Mouse (Mus musculus) left cerebral cortex, postnatal 14 days (tissue): ENCODE results near the gene Reg3g. TPM values are rescaled to one million over a fixed set of nuclear protein-coding genes. Genes with fewer than 3 reads are reported as not detected.
"Not testable (repeated sequence)": the region's sequence is repeated elsewhere in the genome, so short reads cannot be mapped to it uniquely, and the experiment has no call there.

ENCODE experiments used
- DNase-seq, 2 experiments: peaks; one replicate each; pipeline ENCODE4 v3.0.0; 2021 to 2022; ENCODE audit warnings: low spot score in 2 of 2, mixed read lengths in 1 of 2
- intact Hi-C: fragments of 180-260 bp; cut with DNase I; formaldehyde crosslinking; loops from one replicate; pipeline ENCODE4 v1.15.1; 2025
- long read RNA-seq, 2 experiments: library from polyadenylated mRNA; stranded (forward); transcript quantifications; one replicate each; pipeline ENCODE4 v2.0.0; 2021
- total RNA-seq, 2 experiments: library from RNA; stranded (reverse); gene quantifications; 2 replicates each; pipeline ENCODE4 v1.2.3; 2021

The Reg3g gene
- total RNA-seq, result not detected
- long read RNA-seq, experiment 1, result 0 reads
- long read RNA-seq, experiment 2, result 0 reads

DNA sequence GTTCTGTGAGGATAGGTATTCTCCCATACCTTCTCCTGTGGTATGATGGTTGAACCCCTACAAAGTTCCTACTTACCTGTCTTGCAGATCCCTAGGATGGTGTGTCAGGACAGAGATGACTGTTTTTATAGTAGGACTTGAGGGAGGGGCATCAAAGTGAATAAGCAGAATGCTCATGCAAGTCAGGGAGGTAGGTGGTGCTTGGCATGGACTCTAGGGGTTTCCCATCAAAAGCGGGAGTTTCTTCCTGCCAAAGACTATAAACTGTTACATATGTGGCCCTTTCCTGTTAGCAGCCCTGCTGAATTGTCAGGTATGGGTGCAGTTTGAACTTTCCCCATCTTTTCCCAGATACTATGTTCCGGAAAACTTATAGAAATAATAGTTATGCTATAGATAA, at the start of gene Reg3g:
Gene Reg3g (minus strand): TSS at position 101 of the 400 bp plus-strand sequence.
- DNase-seq, result no peak
- intact Hi-C loops, result no loop called here

DNA sequence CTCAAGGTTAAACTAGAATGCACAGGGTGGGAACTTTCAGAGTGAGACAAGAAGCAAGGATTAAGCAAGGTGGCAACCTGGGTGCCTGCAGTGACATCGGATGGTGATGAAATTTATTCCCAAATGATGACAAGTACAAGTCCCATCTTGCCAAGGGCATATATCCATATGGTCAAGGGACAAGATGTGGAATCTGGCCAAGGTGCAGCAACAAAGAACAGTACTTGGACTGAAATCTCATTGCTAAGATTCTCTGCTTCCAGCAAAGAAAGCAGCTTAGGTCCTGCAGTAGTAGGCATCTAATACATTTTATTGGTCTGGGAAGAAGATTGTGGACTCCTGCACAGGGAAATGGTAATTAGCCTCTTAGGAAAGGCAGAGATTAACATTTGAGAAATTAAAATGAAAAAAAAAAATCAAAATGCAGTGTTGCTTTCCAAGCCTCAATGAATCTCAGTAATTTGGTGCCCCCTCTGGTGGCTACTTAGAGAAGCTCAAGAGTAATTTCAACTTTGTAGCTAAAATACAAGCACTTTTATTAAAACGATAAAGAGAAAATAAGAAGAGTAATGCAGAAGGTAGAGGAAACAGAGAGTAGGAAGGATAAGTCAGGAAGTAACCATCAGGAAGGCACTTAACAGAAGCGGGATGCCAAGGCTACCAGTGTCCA, 47.2 kb upstream of the Reg3g start:
- intact Hi-C loops, result no loop called here
- DNase-seq, result peak; percentile 14 to 51

DNA sequence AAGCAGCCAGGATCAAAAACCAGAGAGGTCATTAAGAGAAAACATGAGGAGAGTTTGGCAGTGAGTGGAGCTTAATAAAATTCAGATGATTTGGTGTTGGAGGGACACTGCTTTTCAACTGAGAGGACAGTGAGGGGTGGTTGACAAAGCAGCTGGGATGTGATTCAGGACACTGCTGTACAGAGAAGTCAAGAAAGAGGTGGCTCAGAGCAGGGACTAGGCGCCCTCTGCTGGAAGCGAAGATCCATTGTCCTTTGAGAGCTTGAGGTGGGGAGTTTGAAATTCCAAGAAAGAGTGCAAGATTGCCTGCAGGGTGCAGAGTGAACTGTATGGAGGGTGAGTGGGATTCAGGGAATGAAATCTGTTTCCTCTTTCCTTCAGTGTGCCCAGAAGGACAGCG, 44.2 kb upstream of the Reg3g start:
- peak; percentile 28 to 63 for DNase-seq
- intact Hi-C loops, result loop anchor here (2.0 kb wide), 1 partner anchor 180 kb away; no protein-coding TSS in a partner anchor

DNA sequence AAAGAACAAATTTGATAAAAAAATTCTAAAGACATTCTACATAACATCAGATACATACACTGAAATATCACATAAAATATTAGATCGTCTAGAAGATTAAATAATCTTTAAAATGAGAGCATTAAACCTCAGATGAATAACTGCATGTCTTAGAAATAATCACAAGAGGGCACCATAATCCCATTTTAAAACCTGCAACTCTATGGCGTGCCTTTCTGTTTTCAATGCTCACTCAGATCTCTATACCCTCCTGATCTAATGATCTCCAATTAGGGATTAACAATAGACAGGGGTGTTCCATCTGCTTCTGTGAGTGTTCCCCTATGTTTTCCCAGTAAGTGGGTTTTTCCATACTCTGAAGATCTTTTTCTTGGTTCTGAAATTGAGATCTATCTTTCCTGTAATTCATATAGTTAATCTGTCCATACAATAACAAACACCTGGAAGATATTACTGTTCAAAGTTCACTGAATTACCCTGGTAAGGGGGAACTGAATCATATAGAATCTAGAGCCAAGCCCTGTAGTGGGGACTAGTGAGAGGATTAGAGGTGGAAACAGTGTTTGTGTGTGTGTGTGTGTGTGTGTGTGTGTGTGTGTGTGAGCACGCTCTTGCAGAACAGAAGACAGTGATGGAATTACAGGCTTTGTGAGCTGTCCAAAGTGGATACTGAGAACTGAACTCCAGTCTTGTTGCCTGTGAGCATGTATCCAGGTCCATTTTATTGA, 41.7 kb upstream of the Reg3g start:
- no peak for DNase-seq
- intact Hi-C loops, result no loop called here

DNA sequence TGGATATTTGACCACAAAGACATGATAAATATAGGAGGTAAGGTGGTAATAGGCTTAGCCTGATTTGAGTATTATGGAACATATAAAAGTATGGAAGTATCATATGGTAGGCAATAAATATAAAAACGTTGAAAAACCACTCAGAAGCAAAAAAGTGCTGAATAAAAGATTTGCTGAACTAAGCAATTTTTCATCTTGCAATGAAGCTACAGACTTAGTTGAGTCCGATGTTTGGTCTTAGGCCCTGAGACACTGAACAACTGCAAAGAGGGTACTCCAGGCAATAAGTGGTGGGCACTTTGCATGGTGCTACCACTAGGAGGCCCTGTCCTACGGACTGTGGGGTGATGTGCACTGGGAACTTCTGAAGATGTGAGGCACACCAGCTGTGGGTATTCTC, 37.1 kb upstream of the Reg3g start:
- intact Hi-C loops, result loop anchor here (2.0 kb wide), 1 partner anchor 167 kb away; no protein-coding TSS in a partner anchor
- DNase-seq, result no peak

DNA sequence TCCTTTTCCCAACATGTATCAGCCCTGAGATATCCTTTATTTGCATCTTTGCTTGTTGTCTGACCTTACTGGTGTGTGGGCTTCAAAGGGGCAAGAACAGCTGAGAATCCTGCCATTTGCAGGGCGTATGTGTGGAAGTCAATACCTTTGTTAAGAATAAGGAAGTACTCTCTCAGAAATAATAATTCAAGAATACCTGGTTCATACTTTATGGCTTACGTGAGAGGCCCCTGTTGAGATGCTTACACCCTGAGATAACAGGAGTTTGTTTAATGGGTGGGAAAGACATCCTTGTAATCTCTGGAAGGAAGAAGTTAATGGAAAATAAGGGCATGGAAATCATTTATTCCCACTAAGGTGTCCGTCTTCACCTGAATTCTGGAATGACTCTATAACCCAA, 26.0 kb upstream of the Reg3g start:
- intact Hi-C loops, result no loop called here

DNA sequence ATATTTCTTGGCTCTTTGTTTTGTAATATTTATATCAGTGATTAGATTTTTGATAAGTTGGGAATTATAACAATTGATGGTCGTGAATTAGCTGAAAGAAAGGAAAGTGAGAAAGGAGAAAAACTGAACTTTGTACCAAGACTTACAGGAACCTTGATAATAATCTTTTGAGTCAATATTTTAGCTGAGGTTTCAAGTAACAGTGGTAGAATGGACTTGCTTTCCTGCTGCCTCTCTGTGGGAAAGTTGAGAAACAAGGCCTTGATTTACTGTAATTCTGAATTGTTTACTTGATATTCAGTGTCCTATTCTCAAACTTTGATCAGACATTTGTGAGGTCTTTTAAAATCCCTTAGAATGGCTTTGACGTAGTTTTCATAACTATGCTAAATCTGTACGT, 615 bp upstream of the Reg3g start:
- intact Hi-C loops, result no loop called here
- no peak for DNase-seq

More for the DNA sequence above, 26.0 kb upstream of the Reg3g start:
- DNase-seq, result no peak

DNA sequence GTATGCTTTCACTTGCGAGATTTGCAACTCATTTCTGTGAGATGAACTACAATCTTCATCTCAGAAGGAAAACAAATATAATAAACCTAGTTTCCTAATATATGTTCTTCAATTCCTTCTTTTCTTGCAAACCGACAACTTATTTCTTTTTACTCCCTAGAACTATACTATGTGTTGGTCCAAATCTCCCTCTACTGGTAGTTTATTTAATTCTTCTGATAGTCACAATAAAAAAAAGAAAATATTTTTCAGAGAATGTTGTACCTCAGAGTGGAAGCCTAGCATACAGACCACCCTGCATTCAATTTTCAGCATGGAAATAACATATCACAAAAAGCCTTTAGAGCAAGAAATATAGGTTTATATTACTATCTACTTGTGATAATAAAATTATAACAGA, 5.4 kb downstream of the Reg3g start:
- DNase-seq, result no peak
- intact Hi-C loops, result loop anchor here (5.0 kb wide), 1 partner anchor 131 kb away; no protein-coding TSS in a partner anchor

DNA sequence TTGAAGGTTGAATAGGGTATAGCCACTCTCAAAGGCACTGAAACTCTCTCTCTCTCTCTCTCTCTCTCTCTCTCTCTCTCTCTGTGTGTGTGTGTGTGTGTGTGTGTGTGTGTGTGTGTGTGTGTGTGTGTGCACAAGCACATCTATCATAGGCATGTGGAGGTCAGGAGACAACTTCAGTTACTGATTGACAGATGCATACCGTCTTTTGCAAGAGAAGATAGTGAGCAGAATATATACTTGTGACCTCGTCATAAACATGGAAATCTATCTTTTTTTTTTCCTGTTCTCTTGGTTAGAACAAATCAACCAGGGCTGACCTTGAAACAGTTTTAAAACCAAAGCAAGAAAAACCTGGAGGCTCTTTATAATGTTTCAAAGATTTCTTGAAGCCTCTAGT, 6.3 kb downstream of the Reg3g start:
- no peak for DNase-seq
- intact Hi-C loops, result loop anchor here (5.0 kb wide), 1 partner anchor 130 kb away; no protein-coding TSS in a partner anchor

DNA sequence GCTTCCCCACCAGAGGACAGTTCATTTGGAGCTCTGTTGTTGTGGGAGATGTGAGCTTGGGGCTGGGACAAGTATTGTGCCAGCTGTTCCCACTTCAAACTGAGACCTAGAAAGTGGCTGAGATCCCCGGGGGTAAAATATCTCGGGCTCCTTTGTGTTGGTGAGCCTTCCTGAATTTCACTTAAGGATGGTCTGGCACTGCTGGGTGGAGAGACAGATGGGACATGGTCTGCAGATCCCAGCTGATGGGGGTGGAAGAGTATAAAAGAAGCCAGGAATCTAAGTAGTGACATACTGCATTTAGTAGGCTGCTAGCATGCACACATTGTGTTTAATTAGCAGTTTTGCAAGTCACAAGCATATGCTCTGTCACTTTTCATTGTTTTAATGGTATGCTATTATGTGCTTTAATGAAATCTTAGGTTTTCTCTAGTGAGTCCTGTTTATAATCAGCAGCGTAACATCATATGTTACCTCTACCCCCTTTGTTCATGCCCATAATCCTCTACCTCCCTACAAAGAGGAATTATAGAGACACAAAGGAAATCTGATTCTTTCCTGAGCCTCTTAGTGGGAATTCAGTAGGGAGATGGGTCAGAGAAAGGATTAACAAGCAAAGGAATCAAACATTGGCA, 8.4 kb downstream of the Reg3g start:
- peak; percentile 34 to 40 for DNase-seq
- intact Hi-C loops, result loop anchor here (5.0 kb wide), 1 partner anchor 128 kb away; no protein-coding TSS in a partner anchor

DNA sequence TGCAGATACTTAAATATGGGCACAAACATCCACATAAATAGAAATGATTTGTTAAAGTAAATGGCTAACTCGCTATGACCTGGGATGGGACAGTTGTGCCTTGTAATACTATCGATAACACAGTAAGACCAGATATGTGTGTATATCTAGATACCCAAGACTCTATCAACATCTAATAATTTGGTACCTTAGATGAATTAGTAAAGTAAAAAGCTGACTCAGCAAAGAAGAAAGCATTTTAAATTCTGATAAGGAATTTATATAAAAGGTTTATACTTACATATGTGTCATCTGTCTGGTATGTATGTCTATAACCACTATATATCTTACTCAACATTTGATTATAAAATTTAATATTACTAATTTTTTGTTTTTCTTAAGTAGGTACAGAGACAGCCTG, 15.9 kb downstream of the Reg3g start:
- no peak for DNase-seq
- intact Hi-C loops, result no loop called here

DNA sequence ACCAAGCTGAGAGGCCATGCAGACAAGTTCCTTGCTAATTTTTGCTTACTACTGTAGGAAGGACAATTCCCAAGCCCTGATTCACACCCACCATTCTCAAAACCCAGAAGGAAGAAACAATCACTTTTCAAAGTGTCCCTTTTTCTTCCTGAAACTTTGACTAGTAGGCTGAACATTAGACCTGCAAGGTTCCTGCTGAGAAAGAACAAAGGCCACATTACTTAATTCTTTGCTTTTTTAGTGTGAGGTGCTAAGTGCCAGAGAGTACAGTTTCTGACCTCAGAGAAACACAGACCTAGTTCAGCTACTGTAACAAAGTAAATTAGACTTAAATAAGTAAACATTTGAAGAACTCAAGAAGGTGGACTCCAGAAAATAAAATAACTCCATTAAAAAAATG, 20.3 kb downstream of the Reg3g start:
- intact Hi-C loops, result no loop called here
- DNase-seq, result no peak

DNA sequence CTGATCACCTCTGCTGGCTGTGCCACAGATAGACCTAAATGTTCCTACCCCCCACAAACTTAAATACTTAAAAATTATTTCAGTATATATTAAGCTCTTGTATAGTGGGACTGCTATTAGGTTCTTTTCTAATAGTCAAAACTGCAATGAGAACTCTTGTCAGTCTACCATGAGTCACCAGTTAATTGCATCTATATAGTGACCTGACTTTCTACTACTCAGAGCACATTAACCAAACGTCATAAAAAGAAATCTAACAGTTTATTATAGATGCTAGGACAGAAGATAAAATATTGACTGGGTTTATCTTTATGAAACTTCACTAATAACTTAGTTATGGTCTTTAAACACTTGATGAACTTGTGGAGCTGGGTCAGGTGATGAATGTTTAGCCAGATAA, 21.5 kb downstream of the Reg3g start:
- intact Hi-C loops, result no loop called here
- DNase-seq, result no peak

DNA sequence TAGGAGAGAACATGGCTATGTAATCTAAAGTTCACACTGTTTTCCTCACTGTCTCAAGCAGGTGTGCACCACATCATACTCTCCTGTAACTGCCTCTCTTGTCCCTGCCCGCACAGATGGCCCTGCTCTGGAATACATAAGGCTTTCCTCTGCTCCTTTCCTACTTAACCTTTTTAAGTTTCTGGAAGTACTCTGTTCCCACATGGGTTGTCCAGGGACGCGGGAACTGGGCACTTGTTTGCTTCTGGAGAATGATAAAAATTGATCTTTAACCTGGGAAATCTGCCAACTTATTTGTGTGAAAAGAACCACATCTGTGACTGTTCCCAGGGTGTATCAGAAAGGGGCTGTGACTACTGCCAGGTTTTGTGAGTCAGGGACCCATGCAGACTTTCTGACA, 43.2 kb downstream of the Reg3g start:
- DNase-seq, result no peak
- intact Hi-C loops, result no loop called here

DNA sequence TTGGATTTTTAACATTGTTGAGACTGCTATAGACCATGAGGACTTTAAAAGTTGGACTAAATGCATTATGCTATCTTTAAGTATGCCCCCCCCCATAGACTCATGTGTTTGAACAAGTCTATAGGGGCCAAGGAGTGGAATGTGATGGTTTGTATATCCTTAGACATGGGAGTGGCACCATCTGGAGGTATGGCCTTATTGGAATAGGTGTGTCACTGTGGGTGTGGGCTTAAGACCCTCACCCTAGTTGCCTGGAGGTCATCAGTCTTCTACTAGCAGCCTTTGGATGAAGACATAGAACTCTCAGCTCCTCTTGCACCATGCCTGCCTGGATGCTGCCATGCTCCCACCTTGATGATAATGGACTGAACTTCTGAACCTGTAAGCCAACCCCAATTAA, 46.3 kb downstream of the Reg3g start, which contains the start of gene Reg1:
Gene Reg1 (plus strand): TSS at position 301 of the 400 bp plus-strand sequence.
- intact Hi-C loops, result not testable (repeated sequence)

More for the DNA sequence above, 46.3 kb downstream of the Reg3g start, which contains the start of gene Reg1:
- DNase-seq, result not testable (repeated sequence)

Other genes with a start within 250 kb of the Reg3g start
- not detected for gene Reg3b, start 98.2 kb downstream of the Reg3g start, total RNA-seq
- not detected for gene Reg3d, start 90.0 kb downstream of the Reg3g start, total RNA-seq
- not detected for gene Reg3a, start 88.2 kb downstream of the Reg3g start, total RNA-seq
- not detected for gene Reg2, start 73.2 kb downstream of the Reg3g start, total RNA-seq
- not detected for gene Reg1, start 46.2 kb downstream of the Reg3g start, total RNA-seq